Mouse (Mus musculus): ENCODE data around the gene Pitpnm3. TPM values are rescaled to one million over a fixed set of nuclear protein-coding genes. Genes with fewer than 3 reads are reported as not detected.
"Not testable (repeated sequence)": the region's sequence is repeated elsewhere in the genome, so short reads cannot be mapped to it uniquely, and the experiment has no call there.

Pitpnm3 gene
- 1 to 10 TPM; 1.1 to 1.3 TPM for total RNA-seq (2021)
- long read RNA-seq, experiment 1, partial matches to known transcripts: 1 of 4 reads
- long read RNA-seq, experiment 1, other reads (novel, unspliced or antisense): 3 of 4 reads
- long read RNA-seq, experiment 2: 0 reads

- peak; percentile 52 to 53 for DNase-seq
Measured at GRCm38 (mm10) chr11:72135383-72136158, at the start of gene Pitpnm3. TSS of gene Pitpnm3 (minus strand) at chr11:72135778.

DNA sequence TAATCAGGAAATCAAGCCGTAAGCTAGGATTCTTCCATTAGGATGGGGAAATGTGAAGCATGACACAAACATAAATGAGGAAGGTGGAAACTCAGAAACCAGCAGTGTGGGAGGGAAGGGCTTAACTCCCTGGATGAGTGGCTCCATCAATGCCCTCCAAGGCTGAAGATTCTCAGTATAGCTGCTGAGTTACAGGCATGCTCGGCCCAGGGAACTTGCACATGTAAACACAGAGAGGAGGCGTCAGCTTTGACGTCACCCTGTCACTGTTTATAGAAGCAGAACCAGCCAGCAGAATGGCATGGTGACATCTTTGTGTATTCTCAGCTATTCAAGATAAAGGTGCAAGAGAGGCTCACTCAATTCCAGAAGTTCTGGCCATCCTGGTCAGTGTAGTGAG is 48.7 kb upstream of the Pitpnm3 start:
- DNase-seq: no peak

GRCm38 (mm10) chr11:72181136-72181535 is 45.6 kb upstream of the Pitpnm3 start:
- DNase-seq: no peak

DNA sequence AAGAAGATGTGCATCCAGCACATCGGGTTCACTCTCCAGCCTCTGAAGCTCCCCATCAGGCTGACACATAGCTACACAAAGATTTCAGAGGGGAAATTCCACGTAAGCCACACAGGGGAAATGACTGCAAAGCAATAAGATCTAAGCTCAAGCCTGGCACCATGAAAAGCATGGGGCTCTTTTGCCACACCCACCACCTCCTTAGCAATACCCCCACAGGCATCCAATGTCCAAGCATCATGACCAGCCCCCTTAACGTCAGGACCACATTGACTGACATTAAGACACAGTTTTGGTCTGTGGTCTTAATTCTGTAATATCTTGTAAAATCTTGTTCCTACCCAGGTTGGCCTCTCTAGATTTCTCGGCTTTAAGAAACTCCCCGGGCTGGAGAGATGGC is 45.0 kb upstream of the Pitpnm3 start:
- no peak for DNase-seq

DNA sequence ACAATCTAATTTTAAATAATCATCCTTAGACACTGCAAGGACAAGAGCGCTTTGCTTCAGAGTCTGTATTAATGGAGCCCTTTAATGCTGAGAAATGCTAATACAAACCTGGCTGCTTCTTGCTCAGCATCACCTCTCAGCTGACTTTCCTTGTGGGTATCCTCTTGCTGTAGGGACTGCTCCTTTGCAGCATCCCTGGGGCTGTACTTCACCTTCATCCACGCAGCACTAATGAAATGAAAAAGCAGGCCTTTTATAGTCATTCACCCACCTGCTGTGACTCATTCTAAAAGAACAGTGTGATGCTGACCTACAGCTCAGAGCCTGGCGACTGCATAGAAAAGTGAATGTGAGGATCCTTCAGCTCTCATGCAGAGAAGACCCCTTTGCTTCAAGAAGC is 41.0 kb upstream of the Pitpnm3 start:
- DNase-seq: no peak

GRCm38 (mm10) chr11:72175966-72176365 is 40.4 kb upstream of the Pitpnm3 start:
- no peak for DNase-seq

DNA sequence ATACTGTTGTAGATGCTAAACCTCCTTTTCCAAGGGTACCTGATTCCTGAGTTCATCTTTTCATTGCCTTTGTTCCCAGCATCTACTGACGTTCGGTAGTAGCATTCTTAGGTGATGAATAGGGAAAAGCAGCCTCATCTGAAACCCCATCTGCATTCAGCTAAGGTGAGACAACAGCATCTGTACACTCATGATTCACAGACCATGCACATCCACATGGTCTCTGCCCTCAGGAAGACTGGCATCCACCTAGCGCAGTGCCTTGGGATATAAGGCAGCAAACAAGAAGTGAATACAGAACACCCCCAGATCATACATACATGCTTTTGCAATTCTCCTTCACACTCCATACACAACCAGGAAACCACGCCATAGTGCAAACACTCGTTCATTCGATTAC is 39.1 kb upstream of the Pitpnm3 start:
- DNase-seq: no peak

GRCm38 (mm10) chr11:72173506-72173905 is 37.9 kb upstream of the Pitpnm3 start:
- DNase-seq: no peak

DNA sequence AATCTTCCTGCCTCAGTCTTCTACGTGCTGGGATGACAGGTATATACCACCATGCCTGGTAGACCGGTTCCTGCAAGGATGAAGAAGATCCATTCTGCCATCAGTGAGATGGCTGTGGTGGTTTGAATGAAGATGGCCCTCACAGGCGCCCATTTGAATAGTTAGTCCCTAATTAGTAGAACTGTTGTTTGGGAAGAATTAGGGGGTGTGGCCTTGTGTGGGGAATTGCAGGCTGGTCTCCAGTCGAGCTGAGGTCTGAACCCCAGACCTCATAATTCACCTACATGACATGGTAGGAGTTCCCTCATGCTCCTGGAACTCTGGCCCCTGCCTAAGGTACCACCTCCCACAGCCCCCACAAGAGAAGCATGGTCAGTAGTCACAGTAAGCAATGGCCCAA is 36.3 kb upstream of the Pitpnm3 start:
- not testable (repeated sequence) for DNase-seq

DNA sequence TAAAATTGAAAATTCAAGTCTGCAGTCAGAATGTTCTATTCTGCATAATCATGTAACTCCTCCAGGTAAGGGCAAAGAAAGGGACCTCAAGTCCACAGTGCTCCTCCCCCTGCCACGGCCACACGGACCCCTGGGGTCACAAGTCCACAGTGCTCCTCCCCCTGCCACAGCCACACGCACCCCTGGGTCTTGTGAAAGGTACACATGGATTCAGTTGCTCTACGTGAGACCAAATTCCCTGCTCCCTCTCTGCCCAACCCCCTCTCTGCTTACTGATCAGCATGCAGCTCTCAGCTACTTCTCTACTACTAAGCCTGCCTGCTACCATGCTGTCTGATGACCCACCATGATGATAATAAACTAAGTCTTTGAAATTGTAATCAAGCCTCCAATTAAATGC is 34.3 kb upstream of the Pitpnm3 start:
- no peak for DNase-seq

- DNase-seq: no peak
Measured at GRCm38 (mm10) chr11:72163198-72163597, 27.6 kb upstream of the Pitpnm3 start.

- no peak for DNase-seq
Measured at GRCm38 (mm10) chr11:72156624-72157023, 21.0 kb upstream of the Pitpnm3 start.

DNA sequence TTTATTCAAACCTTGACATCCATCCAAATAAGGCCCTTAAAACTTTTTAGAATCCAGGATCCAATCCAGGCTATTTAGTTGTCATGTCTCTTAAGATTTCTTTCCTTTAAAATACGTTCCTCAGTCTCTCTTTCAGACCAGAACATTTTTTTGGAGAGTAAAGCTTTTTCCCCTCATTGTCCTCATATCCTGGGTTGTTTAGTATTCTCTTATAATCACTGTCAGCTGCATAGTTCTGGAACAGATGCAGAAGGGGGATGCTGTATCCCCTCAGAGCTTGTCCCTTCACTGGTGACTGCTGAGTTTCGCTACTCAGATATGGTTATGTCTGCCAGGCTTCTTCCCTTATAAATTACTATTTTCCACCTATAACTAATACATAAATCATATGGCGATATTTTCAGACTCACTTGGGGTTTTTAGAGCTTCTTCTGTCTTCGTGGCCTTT is 20.4 kb upstream of the Pitpnm3 start:
- no peak for DNase-seq

DNA sequence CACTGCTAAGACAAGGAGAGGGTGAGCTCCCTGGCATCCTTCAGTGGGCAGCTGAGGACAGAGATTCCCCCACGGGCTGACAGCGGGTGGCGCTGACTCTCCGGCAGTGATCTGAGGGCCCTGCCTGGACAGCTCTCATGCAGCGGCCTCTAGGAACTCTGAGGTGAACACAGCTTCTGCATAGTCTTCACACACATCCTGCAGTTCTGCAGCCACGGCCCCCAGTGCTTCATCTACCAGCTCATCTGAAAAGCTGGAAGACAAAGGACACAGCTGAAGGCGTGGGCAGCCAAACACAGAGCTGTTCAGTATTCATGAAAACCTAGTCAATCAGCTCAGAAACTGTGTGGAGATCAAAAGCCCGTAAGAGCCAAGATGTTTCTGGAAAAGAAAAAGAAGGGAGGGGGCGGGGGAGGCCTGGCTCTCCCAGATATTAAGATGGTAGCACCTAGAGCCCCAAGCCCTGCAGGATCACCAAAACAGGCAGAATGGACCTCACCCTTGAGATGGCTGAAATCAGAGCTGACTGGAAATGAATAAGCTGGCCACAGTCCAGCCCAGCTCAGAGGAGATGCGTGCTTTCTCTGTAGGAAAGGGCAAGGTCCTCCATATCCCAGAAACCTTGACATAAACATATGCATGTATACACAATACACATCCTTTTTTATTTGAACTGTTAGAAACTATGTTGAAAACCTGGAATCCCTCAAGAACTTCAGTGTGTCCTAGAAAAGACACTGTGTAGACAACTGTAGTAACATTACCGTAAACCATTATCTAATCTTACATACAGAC is 19.8 kb upstream of the Pitpnm3 start:
- DNase-seq: no peak

DNA sequence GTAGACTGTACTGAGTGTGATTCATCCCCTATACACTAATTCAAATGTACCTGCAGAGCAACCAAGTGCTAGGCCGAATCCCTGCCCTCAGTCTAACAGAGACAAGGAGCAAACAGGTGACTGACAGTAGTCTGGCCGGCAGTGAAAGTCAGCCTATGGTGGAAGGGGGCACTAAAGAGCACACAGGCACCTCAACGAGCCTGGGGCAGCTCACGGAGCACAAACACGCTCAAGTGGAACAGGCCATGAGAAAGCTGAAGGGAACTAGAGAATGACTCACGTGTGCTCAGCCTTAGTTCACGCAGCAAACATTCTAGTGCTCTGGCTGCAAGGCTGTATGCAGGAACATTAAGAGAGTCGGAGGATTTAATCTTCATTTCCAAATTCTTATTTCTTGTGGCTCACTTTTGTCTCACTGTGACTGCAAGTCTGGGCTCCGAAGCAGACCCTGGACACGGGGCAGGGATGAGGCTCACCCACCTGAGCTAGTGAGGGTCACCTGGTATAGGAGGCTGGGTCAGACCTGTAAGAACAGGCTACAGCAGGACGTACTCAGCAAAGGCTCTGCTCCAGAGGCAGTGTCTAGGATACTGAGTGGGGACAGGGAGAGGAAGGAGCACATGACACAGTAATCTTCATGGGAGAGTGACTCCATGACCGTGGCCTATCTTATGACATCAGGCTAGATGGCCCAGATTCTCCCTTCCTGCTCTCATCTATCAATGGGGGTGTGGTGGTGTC is 17.7 kb upstream of the Pitpnm3 start:
- no peak for DNase-seq

DNA sequence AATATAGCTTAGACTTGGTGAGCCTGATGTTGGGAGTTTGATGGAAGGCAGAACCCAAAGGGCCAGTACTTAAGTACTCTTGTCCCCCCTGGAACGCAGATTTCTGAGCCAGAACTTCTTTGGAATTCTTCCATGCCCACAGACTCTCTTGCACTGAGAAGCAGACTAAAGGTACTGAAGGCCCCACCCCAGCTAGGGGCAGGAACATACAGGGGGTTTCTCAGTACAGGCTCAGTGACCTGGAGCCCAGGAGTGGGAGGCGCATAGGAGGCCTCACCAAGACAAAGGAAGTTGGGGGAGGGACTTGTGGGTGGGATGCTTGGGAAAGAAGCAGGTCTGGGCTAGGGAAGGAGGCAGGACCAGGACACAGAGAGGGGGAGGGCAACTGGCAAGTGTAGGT is 15.5 kb upstream of the Pitpnm3 start:
- no peak for DNase-seq

DNA sequence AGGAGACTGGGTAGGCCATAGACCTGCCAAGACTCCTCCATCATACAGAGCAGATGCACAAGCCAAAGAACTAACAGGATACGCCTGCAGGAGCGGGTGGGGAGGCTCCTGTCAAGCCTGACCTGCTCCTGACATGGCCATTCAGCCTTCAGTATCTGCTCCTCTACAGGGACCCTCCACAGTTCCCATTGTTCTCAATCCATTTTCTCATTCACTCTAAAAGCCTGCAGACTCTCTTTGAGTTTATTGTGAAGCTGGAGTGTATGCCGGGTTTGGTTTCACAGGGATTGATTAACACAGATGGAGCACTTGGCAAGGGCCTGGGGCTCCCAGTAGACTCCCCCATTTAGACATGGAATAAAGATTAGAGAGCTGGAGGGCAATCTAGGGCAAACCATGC is 12.3 kb upstream of the Pitpnm3 start:
- no peak for DNase-seq

DNA sequence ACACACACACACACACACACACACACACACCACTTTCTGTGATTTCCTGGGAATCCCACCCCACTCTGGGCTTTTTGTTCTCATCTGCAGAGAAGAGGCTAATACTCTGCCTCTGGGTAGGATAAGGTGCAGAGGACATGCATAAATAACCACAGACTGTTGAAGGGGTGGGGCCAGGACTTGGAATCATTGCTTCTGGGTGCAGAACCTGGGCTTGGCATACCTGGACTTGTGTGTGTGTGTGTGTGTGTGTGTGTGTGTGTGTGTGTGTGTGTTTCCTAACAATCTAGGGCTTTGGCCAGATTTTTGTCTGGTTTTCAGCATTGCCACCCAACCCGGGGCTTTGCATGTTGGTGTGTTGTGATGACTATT is 10.3 kb upstream of the Pitpnm3 start:
- DNase-seq: no peak

- DNase-seq: peak; percentile 25 to 59
Measured at GRCm38 (mm10) chr11:72145182-72145876, 9.8 kb upstream of the Pitpnm3 start.

- DNase-seq: no peak
Measured at GRCm38 (mm10) chr11:72142889-72143288, 7.3 kb upstream of the Pitpnm3 start.

DNA sequence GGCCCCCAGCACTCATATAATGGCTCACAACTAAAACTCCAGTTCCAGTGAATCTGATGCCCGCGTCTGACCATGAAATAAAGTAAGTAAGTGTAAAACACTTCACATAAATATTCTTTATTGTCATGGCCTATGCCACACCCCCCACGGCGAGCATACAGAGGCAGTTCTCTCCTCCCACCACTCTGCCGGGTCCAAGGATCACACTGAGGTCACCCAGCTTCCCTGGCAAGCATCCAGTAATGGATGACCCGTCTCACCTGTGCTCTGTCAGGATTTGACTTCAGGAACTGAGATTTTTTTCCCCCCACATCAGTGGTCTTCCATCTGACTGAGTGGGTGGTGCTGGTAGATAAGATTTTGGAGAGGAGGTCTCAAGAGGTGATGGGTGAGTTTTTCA is 4.6 kb upstream of the Pitpnm3 start:
- no peak for DNase-seq
